Mouse (Mus musculus): Measurements from ENCODE around the gene Npffr2.

DNA sequence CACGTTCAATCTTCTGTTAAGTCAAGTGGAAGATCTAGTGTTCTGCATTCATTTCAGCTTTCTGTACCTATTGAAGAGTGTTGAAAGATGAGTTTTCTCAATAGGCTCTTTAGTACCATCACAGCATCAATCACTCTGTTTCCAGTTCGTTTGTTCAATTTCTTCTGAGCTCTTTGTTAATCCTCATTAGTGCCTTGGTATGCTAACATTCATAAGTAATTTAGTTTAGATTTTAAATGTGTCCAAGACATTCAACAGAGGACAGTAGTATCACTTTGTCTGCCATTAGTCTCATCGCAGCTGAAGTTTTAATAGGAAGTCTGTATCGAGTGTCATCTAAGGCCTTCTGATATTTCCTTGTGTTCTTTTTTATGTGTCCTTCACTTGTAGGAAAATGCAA is 65.1 kb downstream of the Npffr2 start:
- TF ChIP-seq POLR2A (IDR thresholded peaks at IDR 0.05; ENCODE audit: low read depth, low read length) (no peak), CTCF (IDR thresholded peaks at IDR 0.05; ENCODE audit: borderline replicate concordance, insufficient read depth, low read length) (no peak)
